Mouse (Mus musculus) neural tube, embryonic 13.5 days (tissue): ENCODE measurements at regions not wholly inside any gene's neighbourhood (a gene's known extent, or its start where the extent isn't known, plus 50 kb on each side); places are given as distances from the start of the nearest gene placed in this dataset.
A peak's percentile ranks its signal among the peaks of the same experiment; 100 is the strongest.

Source experiments
- ATAC-seq: fragments of 200-750 bp; cut with Nextera tagmentation; 2 replicates; pipeline ENCODE4 v1.8.0; 2017; ENCODE audit warnings: low read depth, mild to moderate bottlenecking, moderate TSS enrichment, moderate library complexity
- H3K27ac ChIP-seq: fragments of 300-500 bp; sonication (generic); replicated peaks from 2 replicates; pipeline ENCODE4 v1.5.1; 2015; ENCODE audit warnings: moderate library complexity, mild to moderate bottlenecking, inconsistent platforms
- H3K27me3 ChIP-seq: fragments of 300-500 bp; sonication (generic); 2 replicates; pipeline ENCODE4 v1.6.1; 2015; ENCODE audit warnings: mild to moderate bottlenecking, inconsistent platforms
- H3K36me3 ChIP-seq: fragments of 300-500 bp; sonication (generic); 2 replicates; pipeline ENCODE4 v1.6.1; 2015; ENCODE audit warnings: mild to moderate bottlenecking, inconsistent platforms
- H3K4me1 ChIP-seq: fragments of 300-500 bp; sonication (generic); replicated peaks from 2 replicates; pipeline ENCODE4 v1.6.1; 2015; ENCODE audit warnings: inconsistent platforms
- H3K4me2 ChIP-seq: fragments of 300-500 bp; sonication (generic); 2 replicates; pipeline ENCODE4 v1.6.1; 2015; ENCODE audit warnings: inconsistent platforms, mild to moderate bottlenecking, moderate library complexity
- H3K4me3 ChIP-seq: fragments of 300-500 bp; sonication (generic); 2 replicates; pipeline ENCODE4 v1.5.1; 2015; ENCODE audit warnings: mild to moderate bottlenecking, inconsistent platforms
- H3K9ac ChIP-seq: fragments of 300-500 bp; sonication (generic); 2 replicates; pipeline ENCODE4 v1.6.1; 2015; ENCODE audit warnings: moderate library complexity, mild to moderate bottlenecking, inconsistent platforms
- H3K9me3 ChIP-seq: fragments of 300-500 bp; sonication (generic); 2 replicates; pipeline ENCODE4 v1.6.1; 2016; ENCODE audit warnings: inconsistent platforms
- WGBS: fragments of 180-500 bp; shearing (Covaris S2); methylation state at CpG from one replicate; pipeline ENCODE4 v1.1.7; 2015; 5-methylcytosine and 5-hydroxymethylcytosine counted together

GRCm38 (mm10) chr17:31732176-31732880 is 54.7 kb downstream of the Cryaa start:
- no peak overlapping the region for H3K27ac ChIP-seq
- no peaks in the 10 kb centered on the region for H3K27me3 ChIP-seq
- no peak overlapping the region for H3K4me2 ChIP-seq
- no peak overlapping the region for H3K4me3 ChIP-seq
- H3K9me3 ChIP-seq, result no peaks in the 10 kb centered on the region
- WGBS, result 93% methylated on average over 32 of the region's 32 CpGs
- no peak for ATAC-seq
- H3K4me1 ChIP-seq, result peaks cover 8% of the 10 kb centered on the region; the same call in 1 of the 2 replicates
- no peaks in the 10 kb centered on the region for H3K36me3 ChIP-seq
- H3K9ac ChIP-seq, result no peak overlapping the region

- Histone ChIP-seq H3K27ac (no peak overlapping the region), H3K9me3 (no peaks in the 10 kb centered on the region), H3K27me3 (no peaks in the 10 kb centered on the region), H3K4me3 (no peak overlapping the region), H3K4me1 (peaks cover 7% of the 10 kb centered on the region), H3K36me3 (no peaks in the 10 kb centered on the region), H3K4me2 (no peak overlapping the region), H3K9ac (no peak overlapping the region)
- no peak for ATAC-seq
- WGBS, result 39% methylated on average over 7 of the region's 7 CpGs
Observed at GRCm38 (mm10) chr17:31734521-31734920, 56.9 kb downstream of the Cryaa start.

- H3K27me3 ChIP-seq, result no peaks in the 10 kb centered on the region
- no peak for ATAC-seq
- peaks cover 13% of the 10 kb centered on the region for H3K4me1 ChIP-seq
- no peak overlapping the region for H3K4me2 ChIP-seq
- 88% methylated on average over 6 of the region's 6 CpGs for WGBS
- no peak overlapping the region for H3K27ac ChIP-seq
- H3K9ac ChIP-seq, result no peak overlapping the region
- no peaks in the 10 kb centered on the region for H3K9me3 ChIP-seq
- H3K4me3 ChIP-seq, result no peak overlapping the region
- H3K36me3 ChIP-seq, result no peaks in the 10 kb centered on the region
Observed at GRCm38 (mm10) chr17:31736716-31737115, 59.1 kb downstream of the Cryaa start.

- no peak for ATAC-seq
- H3K27ac ChIP-seq, result no peak overlapping the region
- no peaks in the 10 kb centered on the region for H3K9me3 ChIP-seq
- no peak overlapping the region for H3K9ac ChIP-seq
- H3K36me3 ChIP-seq, result no peaks in the 10 kb centered on the region
- H3K4me2 ChIP-seq, result no peak overlapping the region
- peaks cover 13% of the 10 kb centered on the region for H3K4me1 ChIP-seq
- 53% methylated on average over 3 of the region's 3 CpGs for WGBS
- H3K27me3 ChIP-seq, result no peaks in the 10 kb centered on the region
- no peak overlapping the region for H3K4me3 ChIP-seq
Observed at GRCm38 (mm10) chr17:31738249-31738648, 60.6 kb downstream of the Cryaa start.

GRCm38 (mm10) chr17:31739586-31739985 is 62.0 kb downstream of the Cryaa start:
- WGBS, result 49% methylated on average over 11 of the region's 11 CpGs
- no peaks in the 10 kb centered on the region for H3K36me3 ChIP-seq
- no peaks in the 10 kb centered on the region for H3K27me3 ChIP-seq
- H3K4me3 ChIP-seq, result no peak overlapping the region
- H3K27ac ChIP-seq, result no peak overlapping the region
- H3K9ac ChIP-seq, result no peak overlapping the region
- H3K4me2 ChIP-seq, result no peak overlapping the region
- no peak for ATAC-seq
- peaks cover 13% of the 10 kb centered on the region for H3K4me1 ChIP-seq
- H3K9me3 ChIP-seq, result no peaks in the 10 kb centered on the region

- 79% methylated on average over 11 of the region's 11 CpGs for WGBS
- no peak for ATAC-seq
- no peaks in the 10 kb centered on the region for H3K9me3 ChIP-seq
Observed at GRCm38 (mm10) chr17:31740059-31740458, 62.5 kb downstream of the Cryaa start.

GRCm38 (mm10) chr17:31743656-31744055 is 66.0 kb downstream of the Cryaa start:
- Histone ChIP-seq H3K36me3 (no peaks in the 10 kb centered on the region), H3K27me3 (no peaks in the 10 kb centered on the region), H3K4me1 (peaks cover 25% of the 10 kb centered on the region), H3K4me2 (no peak overlapping the region), H3K4me3 (no peak overlapping the region), H3K9ac (no peak overlapping the region), H3K27ac (no peak overlapping the region), H3K9me3 (no peaks in the 10 kb centered on the region)
- 94% methylated on average over 4 of the region's 4 CpGs for WGBS
- ATAC-seq, result no peak

More at GRCm38 (mm10) chr17:31740059-31740458, 62.5 kb downstream of the Cryaa start:
- Histone ChIP-seq H3K36me3 (no peaks in the 10 kb centered on the region), H3K27ac (no peak overlapping the region), H3K9ac (no peak overlapping the region), H3K4me2 (no peak overlapping the region), H3K27me3 (no peaks in the 10 kb centered on the region), H3K4me3 (no peak overlapping the region), H3K4me1 (peaks cover 13% of the 10 kb centered on the region; the same call in 1 of the 2 replicates)

GRCm38 (mm10) chr17:31746198-31747111 is 68.8 kb downstream of the Cryaa start:
- Histone ChIP-seq H3K36me3 (no peaks in the 10 kb centered on the region), H3K9ac (0 out of 2 replicates have a peak overlapping the region, but pooled peaks have one; percentile 3), H3K4me2 (no peak overlapping the region), H3K4me1 (peaks cover 12% of the 10 kb centered on the region), H3K9me3 (no peaks in the 10 kb centered on the region), H3K27ac (no peak overlapping the region), H3K4me3 (no peak overlapping the region), H3K27me3 (no peaks in the 10 kb centered on the region)
- WGBS, result 50% methylated on average over 20 of the region's 20 CpGs
- no peak for ATAC-seq

- Histone ChIP-seq H3K4me2 (no peak overlapping the region), H3K9ac (no peak overlapping the region), H3K36me3 (no peaks in the 10 kb centered on the region), H3K27me3 (no peaks in the 10 kb centered on the region), H3K9me3 (no peaks in the 10 kb centered on the region), H3K4me3 (no peak overlapping the region), H3K4me1 (peaks cover 12% of the 10 kb centered on the region), H3K27ac (no peak overlapping the region)
- ATAC-seq, result no peak
- 90% methylated on average over 2 of the region's 2 CpGs for WGBS
Observed at GRCm38 (mm10) chr17:31747563-31747962, 70.0 kb downstream of the Cryaa start.

GRCm38 (mm10) chr17:31748158-31748557 is 70.6 kb downstream of the Cryaa start:
- H3K4me3 ChIP-seq, result no peak overlapping the region
- WGBS, result 83% methylated on average over 2 of the region's 2 CpGs
- H3K27me3 ChIP-seq, result no peaks in the 10 kb centered on the region
- no peak overlapping the region for H3K4me2 ChIP-seq
- H3K4me1 ChIP-seq, result peaks cover 12% of the 10 kb centered on the region
- H3K9ac ChIP-seq, result no peak overlapping the region
- no peaks in the 10 kb centered on the region for H3K9me3 ChIP-seq
- no peaks in the 10 kb centered on the region for H3K36me3 ChIP-seq
- no peak for ATAC-seq
- no peak overlapping the region for H3K27ac ChIP-seq

GRCm38 (mm10) chr17:31748971-31749370 is 71.4 kb downstream of the Cryaa start:
- WGBS, result 79% methylated on average over 6 of the region's 6 CpGs
- Histone ChIP-seq H3K4me2 (no peak overlapping the region), H3K27me3 (no peaks in the 10 kb centered on the region), H3K4me3 (no peak overlapping the region), H3K9me3 (no peaks in the 10 kb centered on the region), H3K27ac (no peak overlapping the region), H3K36me3 (no peaks in the 10 kb centered on the region), H3K4me1 (peaks cover 12% of the 10 kb centered on the region), H3K9ac (no peak overlapping the region)
- ATAC-seq, result no peak

GRCm38 (mm10) chr17:31751262-31751661 is 73.7 kb downstream of the Cryaa start:
- Histone ChIP-seq H3K27ac (no peak overlapping the region), H3K9me3 (peaks cover 4% of the 10 kb centered on the region; the same call in 1 of the 2 replicates), H3K9ac (no peak overlapping the region), H3K36me3 (no peaks in the 10 kb centered on the region), H3K4me1 (peaks cover 11% of the 10 kb centered on the region), H3K27me3 (no peaks in the 10 kb centered on the region), H3K4me3 (no peak overlapping the region), H3K4me2 (no peak overlapping the region)
- 64% methylated on average over 2 of the region's 2 CpGs for WGBS
- no peak for ATAC-seq
